Mouse (Mus musculus) MEL (cell line): ENCODE measurements around the gene Kirrel3. TPM values are rescaled to one million over a fixed set of nuclear protein-coding genes. Genes with fewer than 3 reads are reported as not detected.

Experiments used
- DNase-seq: peaks from one replicate; pipeline ENCODE4 v3.0.0; 2011; ENCODE audit warnings: low read depth, low spot score
- H3K27ac ChIP-seq: 2 replicates; pipeline ENCODE4 v1.5.1; 2012; ENCODE audit warnings: low read depth, mild to moderate bottlenecking, control low read depth, low read length, moderate library complexity; ENCODE audit not compliant: control insufficient read depth
- H3K27me3 ChIP-seq, 2 experiments: fragments of 150-350 bp in 1 of 2; sonication (generic) in 1 of 2; 2 replicates each; pipeline ENCODE4 v1.6.1; 2012; ENCODE audit warnings: low read length in 2 of 2, mild to moderate bottlenecking in 2 of 2, improper control_type of control experiment in 1 of 2, moderate library complexity in 1 of 2; ENCODE audit not compliant: insufficient read depth in 2 of 2, control insufficient read depth in 1 of 2
- H3K36me3 ChIP-seq, 2 experiments: 2 replicates each; pipeline ENCODE4 v1.6.1; 2012 to 2014; ENCODE audit warnings: low read length in 2 of 2, improper control_type of control experiment in 1 of 2, inconsistent platforms in 1 of 2, mild to moderate bottlenecking in 1 of 2; ENCODE audit not compliant: insufficient read depth in 2 of 2, control insufficient read depth in 1 of 2
- H3K4me1 ChIP-seq, 2 experiments: fragments of 150-350 bp in 1 of 2; sonication (generic) in 1 of 2; 2 replicates each; pipeline ENCODE4 v1.6.1; 2012; ENCODE audit warnings: low read length in 2 of 2, improper control_type of control experiment in 1 of 2, mild to moderate bottlenecking in 1 of 2; ENCODE audit not compliant: insufficient read depth in 2 of 2, control insufficient read depth in 1 of 2
- H3K4me3 ChIP-seq, 2 experiments: fragments of 150-350 bp in 1 of 2; sonication (generic) in 1 of 2; 2 replicates each; pipeline ENCODE4 v1.5.1; 2012; ENCODE audit warnings: low read depth in 2 of 2, low read length in 2 of 2, mild to moderate bottlenecking in 2 of 2, moderate library complexity in 2 of 2, control low read depth in 1 of 2, improper control_type of control experiment in 1 of 2; ENCODE audit not compliant: control insufficient read depth in 1 of 2, insufficient read depth in 1 of 2
- H3K79me2 ChIP-seq: 2 replicates; pipeline ENCODE4 v1.6.1; 2012; ENCODE audit warnings: mild to moderate bottlenecking, low read length, moderate library complexity; ENCODE audit not compliant: control insufficient read depth, poor library complexity, insufficient read depth
- H3K9ac ChIP-seq: 2 replicates; pipeline ENCODE4 v1.6.1; 2012; ENCODE audit warnings: low read depth, mild to moderate bottlenecking, control low read depth, low read length, moderate library complexity; ENCODE audit not compliant: control insufficient read depth, poor library complexity, severe bottlenecking
- H3K9me3 ChIP-seq: fragments of 150-350 bp; sonication (generic); replicated peaks from 2 replicates; pipeline ENCODE4 v1.6.1; 2012; ENCODE audit warnings: mild to moderate bottlenecking, low read length, improper control_type of control experiment, moderate library complexity; ENCODE audit not compliant: insufficient read depth
- BHLHE40 ChIP-seq: IDR thresholded peaks from 2 replicates; pipeline ENCODE4 v1.6.1; 2012; ENCODE audit warnings: low read depth, mild to moderate bottlenecking, inconsistent platforms, low read length, improper control_type of control experiment, borderline replicate concordance
- CHD1 ChIP-seq: IDR thresholded peaks from 2 replicates; pipeline ENCODE4 v1.6.1; 2012; ENCODE audit warnings: low read depth, mild to moderate bottlenecking, inconsistent platforms, low read length, improper control_type of control experiment
- CHD2 ChIP-seq: IDR thresholded peaks from 2 replicates; pipeline ENCODE4 v1.6.1; 2011; ENCODE audit warnings: low read length, improper control_type of control experiment
- ETS1 ChIP-seq: IDR thresholded peaks from 2 replicates; pipeline ENCODE4 v1.6.1; 2012; ENCODE audit warnings: low read depth, mild to moderate bottlenecking, inconsistent platforms, low read length, improper control_type of control experiment, moderate library complexity
- JUND ChIP-seq: IDR thresholded peaks from 2 replicates; pipeline ENCODE4 v1.6.1; 2011; ENCODE audit warnings: low read depth, mild to moderate bottlenecking, improper control_type of control experiment, low read length
- KAT2A ChIP-seq: conservative IDR thresholded peaks from 2 replicates; pipeline ENCODE4 v1.6.1; 2012; ENCODE audit warnings: low read depth, low read length, improper control_type of control experiment, inconsistent platforms
- MAFK ChIP-seq: IDR thresholded peaks from 2 replicates; pipeline ENCODE4 v1.6.1; 2011; ENCODE audit warnings: low read depth, mild to moderate bottlenecking, low read length, improper control_type of control experiment, borderline replicate concordance
- MXI1 ChIP-seq: IDR thresholded peaks from 2 replicates; pipeline ENCODE4 v1.6.1; 2011; ENCODE audit warnings: mild to moderate bottlenecking, low read depth, low read length, improper control_type of control experiment
- MYB ChIP-seq: IDR thresholded peaks from 2 replicates; pipeline ENCODE4 v1.6.1; 2011; ENCODE audit warnings: mild to moderate bottlenecking, low read depth, low read length, improper control_type of control experiment
- MYC ChIP-seq: IDR thresholded peaks from 2 replicates; pipeline ENCODE4 v1.6.1; 2011; ENCODE audit warnings: low read depth, mild to moderate bottlenecking, low read length, improper control_type of control experiment, moderate library complexity
- NRF1 ChIP-seq: IDR thresholded peaks from 2 replicates; pipeline ENCODE4 v1.6.1; 2014; ENCODE audit warnings: low read depth, mild to moderate bottlenecking, inconsistent platforms, low read length, improper control_type of control experiment, moderate library complexity; ENCODE audit not compliant: poor library complexity, insufficient read depth, severe bottlenecking
- POLR2A ChIP-seq, 2 experiments: IDR thresholded peaks; 2 replicates each; pipeline ENCODE4 v1.6.1; 2011 to 2012; ENCODE audit warnings: low read length in 2 of 2, mild to moderate bottlenecking in 2 of 2, control low read depth in 1 of 2, improper control_type of control experiment in 1 of 2, low read depth in 1 of 2, moderate library complexity in 1 of 2; ENCODE audit not compliant: control insufficient read depth in 1 of 2, insufficient read depth in 1 of 2, poor library complexity in 1 of 2
- POLR2AphosphoS2 ChIP-seq: IDR thresholded peaks from 2 replicates; pipeline ENCODE4 v1.6.1; 2011; ENCODE audit warnings: low read length, improper control_type of control experiment
- POLR2AphosphoS5 ChIP-seq: IDR thresholded peaks from 2 replicates; pipeline ENCODE4 v1.6.1; 2012; ENCODE audit warnings: low read depth, borderline replicate concordance, mild to moderate bottlenecking, inconsistent platforms, low read length, moderate library complexity, mixed read lengths
- RAD21 ChIP-seq: IDR thresholded peaks from 2 replicates; pipeline ENCODE4 v1.6.1; 2011; ENCODE audit warnings: mild to moderate bottlenecking, low read depth, low read length, improper control_type of control experiment
- SIN3A ChIP-seq: IDR thresholded peaks from 2 replicates; pipeline ENCODE4 v1.6.1; 2012; ENCODE audit warnings: low read length, improper control_type of control experiment, inconsistent platforms
- SMC3 ChIP-seq: IDR thresholded peaks from 2 replicates; pipeline ENCODE4 v1.6.1; 2011; ENCODE audit warnings: low read depth, low read length, improper control_type of control experiment
- TAL1 ChIP-seq: IDR thresholded peaks from 2 replicates; pipeline ENCODE4 v1.6.1; 2012; ENCODE audit warnings: mild to moderate bottlenecking, inconsistent platforms, low read length, moderate library complexity, mixed read lengths
- TBP ChIP-seq: IDR thresholded peaks from 2 replicates; pipeline ENCODE4 v1.8.0; 2011; ENCODE audit warnings: low read depth, low read length, improper control_type of control experiment
- TCF12 ChIP-seq: IDR thresholded peaks from 2 replicates; pipeline ENCODE4 v1.6.1; 2014; ENCODE audit warnings: low read depth, mild to moderate bottlenecking, inconsistent platforms, low read length, improper control_type of control experiment, moderate library complexity
- USF1 ChIP-seq: IDR thresholded peaks from 2 replicates; pipeline ENCODE4 v1.6.1; 2014; ENCODE audit warnings: low read depth, mild to moderate bottlenecking, inconsistent platforms, low read length, improper control_type of control experiment, moderate library complexity
- ZMIZ1 ChIP-seq: IDR thresholded peaks from 2 replicates; pipeline ENCODE4 v1.6.1; 2012; ENCODE audit warnings: low read depth, mild to moderate bottlenecking, inconsistent platforms, low read length, improper control_type of control experiment, moderate library complexity
- polyA plus RNA-seq, 2 experiments: library from polyadenylated mRNA; stranded (reverse) in 1 of 2; unstranded in 1 of 2; fragments of >175 nt in 1 of 2; fragments of >200 nt in 1 of 2; gene quantifications; 2 replicates each; pipeline versions ENCODE4 v1.2.1 to v1.2.4; 2012; ENCODE audit warnings: low replicate concordance in 2 of 2, low read depth in 1 of 2; ENCODE audit not compliant: insufficient read length in 2 of 2, insufficient read depth in 1 of 2, missing spikeins in 1 of 2
- total RNA-seq: library from RNA; depleted of rRNA; stranded (reverse); fragments of 300-350 nt; gene quantifications from 2 replicates; pipeline ENCODE4 v1.2.3, GENCODE M21; 2012

Gene Kirrel3
- total and polyA plus RNA-seq, 3 experiments: 0.06 TPM; not detected in 2

DNA sequence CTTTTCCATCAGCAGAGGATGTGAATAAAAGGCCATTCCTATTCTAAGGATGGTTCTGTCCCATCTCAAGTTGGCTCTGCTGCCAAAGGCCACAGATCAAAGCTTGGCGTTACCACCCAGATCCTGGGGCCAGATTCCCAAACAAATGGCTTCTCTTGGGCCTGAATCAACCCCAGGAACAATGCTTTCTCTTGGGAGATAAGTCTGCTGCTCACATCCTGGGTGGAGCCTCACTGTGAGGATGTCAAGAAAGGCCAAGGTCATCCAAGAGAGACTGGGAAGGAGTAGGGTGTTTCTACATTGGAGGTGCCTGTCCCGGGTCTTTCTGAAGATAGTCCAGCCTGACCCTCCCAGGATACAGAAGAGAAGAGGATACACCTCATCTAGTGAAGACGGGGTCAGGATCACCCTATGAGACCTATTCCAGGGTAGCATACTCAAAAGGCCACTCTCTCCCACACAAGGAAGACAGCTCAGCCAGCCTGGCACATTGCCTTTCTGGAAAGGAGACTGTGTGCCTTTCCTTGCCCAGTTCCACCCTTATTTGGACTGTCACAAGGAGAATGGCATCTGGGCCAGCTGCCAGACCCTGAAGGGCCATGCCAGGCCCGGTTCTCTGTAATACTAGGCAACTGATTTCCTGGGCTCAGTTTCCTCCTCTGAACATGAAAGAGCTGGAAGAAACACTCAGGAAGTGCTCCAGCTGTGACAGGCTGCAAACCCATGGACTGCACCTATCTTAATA, 507.9 kb downstream of the Kirrel3 start:
- Histone ChIP-seq H3K9ac (no peak overlapping the region), H3K27me3 (no peaks in the 10 kb centered on the region), H3K36me3 (no peaks in the 10 kb centered on the region)
- TF ChIP-seq MXI1: no peak
- TF ChIP-seq RAD21: no peak
- TF ChIP-seq MYC: no peak
- no peak for TF ChIP-seq SIN3A
- no peak for TF ChIP-seq JUND
- TF ChIP-seq POLR2A (IDR thresholded peaks at IDR 0.05; ENCODE audit: control insufficient read depth in 1 of 2, insufficient read depth in 1 of 2, low read depth in 1 of 2, low read length in 2 of 2, poor library complexity in 1 of 2): no peak
- no peak for TF ChIP-seq BHLHE40
- TF ChIP-seq POLR2AphosphoS2: no peak
- TF ChIP-seq TBP: no peak
- TF ChIP-seq, all 39 proteins: peak for 0
- H3K9me3 ChIP-seq: no peaks in the 10 kb centered on the region
- H3K79me2 ChIP-seq: no peaks in the 10 kb centered on the region
- no peaks in the 10 kb centered on the region for H3K4me1 ChIP-seq
- no peak overlapping the region for H3K27ac ChIP-seq
- no peak overlapping the region for H3K4me3 ChIP-seq
- no peak for DNase-seq

DNA sequence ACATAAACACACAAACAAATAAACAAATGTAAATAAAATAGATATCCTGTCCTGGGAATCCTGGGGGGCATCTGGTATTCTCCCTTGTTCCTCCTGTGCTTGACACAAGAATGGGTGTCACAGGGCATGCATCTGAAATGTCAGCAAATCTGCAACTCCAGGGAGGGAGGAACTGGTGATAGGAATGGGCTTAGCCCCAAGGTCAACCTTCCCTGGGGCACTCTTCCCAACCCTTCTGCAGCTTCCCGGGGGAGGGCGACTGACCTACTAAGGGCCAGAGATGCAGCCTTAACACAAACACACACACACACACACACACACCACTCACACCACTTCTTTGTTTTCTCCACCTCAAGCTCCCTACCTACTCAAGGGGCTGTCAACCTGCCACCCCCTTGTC, 509.4 kb downstream of the Kirrel3 start:
- Histone ChIP-seq H3K4me1 (no peaks in the 10 kb centered on the region), H3K79me2 (no peaks in the 10 kb centered on the region), H3K9me3 (no peaks in the 10 kb centered on the region), H3K27ac (no peak overlapping the region), H3K4me3 (no peak overlapping the region), H3K9ac (no peak overlapping the region), H3K27me3 (no peaks in the 10 kb centered on the region), H3K36me3 (no peaks in the 10 kb centered on the region)
- TF ChIP-seq MAFK: no peak
- no peak for TF ChIP-seq MYB
- TF ChIP-seq KAT2A: no peak
- TF ChIP-seq JUND: no peak
- TF ChIP-seq SMC3: no peak
- no peak for TF ChIP-seq TCF12
- TF ChIP-seq CHD1: no peak
- no peak for TF ChIP-seq CHD2
- no peak for TF ChIP-seq USF1
- no peak for TF ChIP-seq NRF1
- no peak for TF ChIP-seq ZMIZ1
- TF ChIP-seq POLR2A (IDR thresholded peaks at IDR 0.05; ENCODE audit: control insufficient read depth in 1 of 2, insufficient read depth in 1 of 2, low read depth in 1 of 2, low read length in 2 of 2, poor library complexity in 1 of 2): no peak
- TF ChIP-seq POLR2AphosphoS5: no peak
- TF ChIP-seq TAL1: no peak
- TF ChIP-seq ETS1: no peak
- no peak for TF ChIP-seq SIN3A
- no peak for DNase-seq
